Mouse (Mus musculus): Measurements from ENCODE around the gene Crtc2.

- TF ChIP-seq GATA1 (IDR thresholded peaks at IDR 0.05; ENCODE audit: low read length) (no peak), TAL1 (IDR thresholded peaks at IDR 0.05; ENCODE audit: low read length) (no peak)
These were observed 21.3 kb downstream of the Crtc2 start for GRCm38 (mm10) chr3:90275286-90275685.

All from erythroblast, embryonic 14.5 days (primary cell).